Mouse (Mus musculus) liver, embryonic 11.5 days (tissue): Measurements from ENCODE around the gene Spats2. TPM values are rescaled to one million over a fixed set of nuclear protein-coding genes. Genes with fewer than 3 reads are reported as not detected.
A peak's percentile ranks its signal among the peaks of the same experiment; 100 is the strongest.

Experiments used
- ATAC-seq: fragments of 200-750 bp; cut with Nextera tagmentation; replicated peaks from 2 replicates; pipeline ENCODE4 v1.8.0; 2017; ENCODE audit warnings: moderate number of reproducible peaks, mild to moderate bottlenecking, moderate TSS enrichment, moderate library complexity; ENCODE audit not compliant: low FRiP score
- DNase-seq: peaks from one replicate; pipeline ENCODE4 v3.0.0-alpha.2; 2017; ENCODE audit warnings: low spot score
- H3K27ac ChIP-seq: fragments of 300-500 bp; sonication (generic); 2 replicates; pipeline ENCODE4 v1.5.1; 2014; ENCODE audit warnings: mild to moderate bottlenecking, low read depth, low read length, control low read depth
- H3K27me3 ChIP-seq: fragments of 300-500 bp; sonication (generic); replicated peaks from 2 replicates; pipeline ENCODE4 v1.6.1; 2014; ENCODE audit warnings: low read length, mixed read lengths; ENCODE audit not compliant: control insufficient read depth, insufficient read depth
- H3K36me3 ChIP-seq: fragments of 300-500 bp; sonication (generic); 2 replicates; pipeline ENCODE4 v1.6.1; 2014; ENCODE audit warnings: mild to moderate bottlenecking, low read length, moderate library complexity, mixed read lengths; ENCODE audit not compliant: control insufficient read depth, insufficient read depth
- H3K4me1 ChIP-seq: fragments of 300-500 bp; sonication (generic); replicated peaks from 2 replicates; pipeline ENCODE4 v1.6.1; 2014; ENCODE audit warnings: low read length, mixed read lengths; ENCODE audit not compliant: control insufficient read depth, insufficient read depth
- H3K4me2 ChIP-seq: fragments of 300-500 bp; sonication (generic); 2 replicates; pipeline ENCODE4 v1.6.1; 2014; ENCODE audit warnings: mild to moderate bottlenecking, control low read depth, moderate library complexity
- H3K4me3 ChIP-seq: fragments of 300-500 bp; sonication (generic); 2 replicates; pipeline ENCODE4 v1.5.1; 2014; ENCODE audit warnings: low read depth, low read length, control low read depth
- H3K9ac ChIP-seq: fragments of 300-500 bp; sonication (generic); 2 replicates; pipeline ENCODE4 v1.6.1; 2014; ENCODE audit warnings: low read depth, low read length, control low read depth
- H3K9me3 ChIP-seq: fragments of 300-500 bp; sonication (generic); 2 replicates; pipeline ENCODE4 v1.6.1; 2016; ENCODE audit warnings: low read length, inconsistent platforms, mixed read lengths; ENCODE audit not compliant: control insufficient read depth
- WGBS: fragments of 180-500 bp; shearing (Covaris S2); extraction: QIAGEN DNeasy Blood & Tissue Kit; methylation state at CpG from one replicate; pipeline ENCODE4 v1.1.7; 2014; 5-methylcytosine and 5-hydroxymethylcytosine counted together
- polyA plus RNA-seq: library from polyadenylated mRNA; unstranded; fragments of >200 nt; fragmentation: Nextera tagmentation; extraction: Ambion mirVana; gene quantifications from 2 replicates; pipeline ENCODE4 v1.2.1, GENCODE M21; 2014

Gene Spats2
- polyA plus RNA-seq, 1 experiment from 2014 or later: 35.0 TPM

DNA sequence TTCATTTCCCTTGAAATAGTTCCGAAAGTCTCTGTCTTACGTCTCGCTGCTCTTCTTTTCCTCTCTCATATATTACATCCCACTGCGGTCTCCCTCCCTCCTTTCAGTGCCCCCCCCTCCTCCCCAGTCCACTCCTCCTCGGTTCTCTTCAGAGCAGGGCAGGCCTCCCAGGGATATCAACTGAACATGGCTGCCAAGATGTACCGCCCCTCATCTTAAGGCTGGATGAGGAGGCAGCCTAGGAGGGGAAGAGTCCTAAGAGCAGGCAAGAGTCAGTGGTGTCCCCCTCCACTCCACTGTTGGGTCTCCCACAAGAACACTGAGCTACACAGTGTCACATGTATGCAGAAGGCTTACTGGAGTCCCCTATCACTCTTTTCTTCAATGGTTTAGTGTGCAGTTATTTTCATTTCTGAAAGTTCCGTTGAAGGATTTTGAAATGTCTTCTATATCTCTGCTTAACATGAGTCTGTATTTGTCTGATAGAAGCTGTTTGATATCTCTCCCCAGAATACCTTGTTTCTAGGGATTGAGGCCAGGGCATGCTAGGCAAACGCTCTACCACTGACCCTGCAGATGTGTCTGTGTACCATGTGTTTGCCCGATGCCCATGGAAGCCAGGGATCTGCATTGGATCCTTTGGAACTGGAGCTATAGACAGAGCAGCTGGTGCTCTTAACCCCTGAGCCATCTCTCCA lies 58.6 kb downstream of the Spats2 start:
- H3K4me2 ChIP-seq: no peak overlapping the region
- ATAC-seq (peak; percentile 81), DNase-seq (no peak)
- H3K9ac ChIP-seq: no peak overlapping the region
- peaks cover 36% of the 10 kb centered on the region for H3K36me3 ChIP-seq
- no peaks in the 10 kb centered on the region for H3K9me3 ChIP-seq
- peak overlapping the region; percentile 47; the same call in 1 of the 2 replicates for H3K27ac ChIP-seq
- H3K27me3 ChIP-seq: no peaks in the 10 kb centered on the region
- WGBS: 76% methylated on average over 9 of the region's 9 CpGs
- no peak overlapping the region for H3K4me3 ChIP-seq
- H3K4me1 ChIP-seq: 0 out of 2 replicates have a peak, but pooled peaks cover 6% of the 10 kb centered on the region

DNA sequence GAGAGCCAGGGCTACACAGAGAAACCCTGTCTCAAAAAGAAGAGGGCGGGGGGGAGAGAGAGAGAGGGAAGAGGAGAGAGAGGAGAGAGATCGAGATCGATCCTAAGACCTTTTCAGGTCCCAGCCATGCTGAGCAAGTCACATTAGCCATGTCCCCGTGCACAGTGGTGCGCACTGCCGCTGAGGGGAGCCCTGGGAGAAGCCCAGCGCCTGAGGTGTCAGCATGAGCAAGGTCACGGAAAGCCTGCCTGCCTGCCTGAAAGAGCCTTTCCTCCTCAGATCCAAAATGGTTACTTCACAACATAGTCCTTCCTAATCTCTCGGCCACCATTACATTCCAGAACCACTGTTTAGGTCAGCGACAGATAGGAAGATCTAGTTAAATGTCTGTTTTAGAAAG lies 68.6 kb downstream of the Spats2 start:
- H3K9ac ChIP-seq: no peak overlapping the region
- no peak overlapping the region for H3K27ac ChIP-seq
- H3K27me3 ChIP-seq: no peaks in the 10 kb centered on the region
- H3K36me3 ChIP-seq: peaks cover 15% of the 10 kb centered on the region
- ATAC-seq (no peak; the same call in 1 of the 2 replicates), DNase-seq (no peak)
- H3K4me1 ChIP-seq: no peaks in the 10 kb centered on the region; the same call in 1 of the 2 replicates
- 83% methylated on average over 10 of the region's 10 CpGs for WGBS
- no peak overlapping the region for H3K4me3 ChIP-seq
- no peaks in the 10 kb centered on the region for H3K9me3 ChIP-seq
- H3K4me2 ChIP-seq: no peak overlapping the region

DNA sequence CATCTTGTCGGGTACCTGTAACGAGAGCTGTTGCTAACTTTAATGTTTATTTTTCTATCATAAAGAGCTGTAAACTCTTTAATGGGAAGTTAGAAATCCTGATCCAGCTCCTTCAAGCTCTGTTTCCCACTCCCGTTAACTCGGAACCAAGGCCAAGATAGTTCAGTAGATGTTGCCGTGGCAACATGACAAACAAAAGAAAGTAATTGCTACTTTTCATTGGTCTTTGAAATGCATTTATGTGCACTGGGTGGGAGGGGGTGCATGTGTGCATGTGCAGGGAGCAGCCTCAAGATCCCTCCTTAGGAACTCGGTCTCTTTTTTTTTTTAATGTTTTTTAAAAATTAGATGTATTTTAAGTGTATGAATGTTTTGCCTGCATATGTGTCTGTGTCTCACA lies 69.3 kb downstream of the Spats2 start:
- Histone ChIP-seq H3K9ac (no peak overlapping the region), H3K27ac (no peak overlapping the region), H3K27me3 (no peaks in the 10 kb centered on the region), H3K36me3 (peaks cover 19% of the 10 kb centered on the region), H3K9me3 (no peaks in the 10 kb centered on the region), H3K4me3 (no peak overlapping the region), H3K4me2 (no peak overlapping the region), H3K4me1 (no peaks in the 10 kb centered on the region; the same call in 1 of the 2 replicates)
- ATAC-seq (no peak), DNase-seq (no peak)
- WGBS: 89% methylated on average over 6 of the region's 6 CpGs

DNA sequence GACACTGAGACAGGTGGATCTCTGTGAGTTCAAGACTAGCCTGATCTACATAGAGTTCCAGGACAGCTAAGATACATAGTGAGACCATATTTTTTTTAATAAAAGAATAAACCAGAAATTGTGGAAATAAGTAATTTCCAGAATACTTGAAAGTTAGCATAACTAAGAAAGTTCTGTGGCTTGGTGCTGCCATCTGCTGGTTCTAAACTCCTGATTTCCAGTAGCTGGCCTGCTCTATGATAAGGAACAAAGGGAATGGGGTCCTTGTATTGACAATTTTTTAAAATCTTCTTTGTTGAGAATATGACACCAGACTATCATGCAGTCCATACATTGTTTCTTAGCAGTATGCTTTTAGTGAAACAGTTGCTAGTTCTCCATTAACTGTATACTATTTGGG lies 73.0 kb downstream of the Spats2 start:
- Histone ChIP-seq H3K9ac (no peak overlapping the region), H3K4me3 (no peak overlapping the region), H3K4me2 (no peak overlapping the region), H3K27me3 (no peaks in the 10 kb centered on the region), H3K27ac (no peak overlapping the region), H3K4me1 (no peaks in the 10 kb centered on the region), H3K36me3 (peaks cover 11% of the 10 kb centered on the region), H3K9me3 (no peaks in the 10 kb centered on the region)
- DNase-seq (no peak), ATAC-seq (no peak)

DNA sequence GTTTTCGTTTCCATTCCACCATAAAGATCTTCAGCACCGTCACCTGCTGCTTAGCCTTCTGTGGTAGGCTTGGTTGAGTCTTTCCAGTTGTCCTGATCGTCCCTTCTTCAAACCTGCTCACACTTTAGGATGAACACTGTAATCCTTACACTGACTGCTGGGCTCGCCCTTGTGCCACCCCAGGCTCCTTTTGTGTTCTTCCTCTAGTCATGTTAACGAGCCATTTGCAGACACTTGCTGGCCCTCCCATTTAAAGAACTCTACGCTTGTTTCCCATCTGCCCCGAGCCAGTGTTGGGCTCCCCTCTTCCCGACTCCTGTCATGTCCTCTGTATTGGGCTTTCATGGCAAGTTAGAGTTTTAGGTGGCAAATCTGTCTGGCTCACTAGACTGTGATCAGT lies 80.2 kb downstream of the Spats2 start:
- Histone ChIP-seq H3K9me3 (no peaks in the 10 kb centered on the region), H3K27ac (no peak overlapping the region), H3K36me3 (peaks cover 18% of the 10 kb centered on the region), H3K27me3 (no peaks in the 10 kb centered on the region), H3K4me1 (no peaks in the 10 kb centered on the region), H3K4me3 (no peak overlapping the region), H3K9ac (no peak overlapping the region), H3K4me2 (no peak overlapping the region)
- ATAC-seq: no peak
- no peak for DNase-seq
- 83% methylated on average over 8 of the region's 8 CpGs for WGBS

DNA sequence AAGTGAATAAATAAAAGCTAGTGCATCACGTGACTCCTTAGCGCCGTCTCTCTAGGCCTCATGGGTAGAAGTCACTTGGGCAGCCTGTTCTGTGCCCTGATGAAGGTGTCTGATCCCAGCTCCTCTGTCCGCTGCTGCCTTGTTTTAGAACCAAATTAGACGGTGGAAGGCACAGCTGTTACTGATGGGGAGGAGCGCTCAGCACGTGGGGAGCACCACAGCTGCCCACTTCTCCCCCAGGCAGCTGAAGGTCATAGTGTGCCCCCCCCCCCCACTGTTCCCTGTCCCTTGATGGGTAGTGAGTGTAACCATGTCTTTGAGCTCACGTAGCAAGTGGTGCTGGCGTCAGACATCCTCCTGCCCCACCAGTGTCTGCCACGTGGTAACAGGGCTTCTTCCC lies 87.5 kb downstream of the Spats2 start:
- ATAC-seq: no peak
- WGBS: 87% methylated on average over 10 of the region's 10 CpGs
- peaks cover 15% of the 10 kb centered on the region for H3K36me3 ChIP-seq

DNA sequence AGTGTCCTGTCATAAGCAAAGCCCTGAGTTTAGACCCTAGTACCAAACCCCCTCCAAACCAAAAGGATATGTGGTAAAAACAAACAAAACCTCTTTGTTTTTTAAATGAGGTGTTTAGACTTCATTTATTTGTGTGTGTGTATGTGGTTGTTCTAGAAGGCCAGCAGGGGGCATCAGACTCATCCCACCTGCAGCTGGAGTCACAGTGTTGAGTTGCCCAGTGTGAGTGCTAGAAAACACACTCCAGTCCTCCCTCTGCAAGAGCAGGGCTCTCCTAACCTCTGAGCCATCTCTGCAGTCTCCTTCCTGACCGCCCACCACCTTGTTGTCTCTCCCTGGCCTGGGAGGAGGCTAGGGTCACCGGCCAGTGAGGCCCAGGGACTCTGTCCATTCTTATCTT lies 89.2 kb downstream of the Spats2 start:
- 84% methylated on average over 2 of the region's 2 CpGs for WGBS
- ATAC-seq: peak; percentile 54; the same call in 1 of the 2 replicates
- no peaks in the 10 kb centered on the region for H3K9me3 ChIP-seq
- peaks cover 7% of the 10 kb centered on the region for H3K27me3 ChIP-seq
- H3K27ac ChIP-seq: no peak overlapping the region
- H3K4me3 ChIP-seq: no peak overlapping the region
- H3K4me1 ChIP-seq: no peaks in the 10 kb centered on the region
- H3K36me3 ChIP-seq: peaks cover 5% of the 10 kb centered on the region
- DNase-seq: no peak
- H3K9ac ChIP-seq: no peak overlapping the region
- H3K4me2 ChIP-seq: no peak overlapping the region

More for the DNA sequence above, 87.5 kb downstream of the Spats2 start:
- H3K4me3 ChIP-seq: no peak overlapping the region
- no peak overlapping the region for H3K4me2 ChIP-seq
- H3K9me3 ChIP-seq: no peaks in the 10 kb centered on the region
- H3K9ac ChIP-seq: no peak overlapping the region
- no peaks in the 10 kb centered on the region for H3K27me3 ChIP-seq
- no peaks in the 10 kb centered on the region for H3K4me1 ChIP-seq
- H3K27ac ChIP-seq: no peak overlapping the region
- DNase-seq: no peak

DNA sequence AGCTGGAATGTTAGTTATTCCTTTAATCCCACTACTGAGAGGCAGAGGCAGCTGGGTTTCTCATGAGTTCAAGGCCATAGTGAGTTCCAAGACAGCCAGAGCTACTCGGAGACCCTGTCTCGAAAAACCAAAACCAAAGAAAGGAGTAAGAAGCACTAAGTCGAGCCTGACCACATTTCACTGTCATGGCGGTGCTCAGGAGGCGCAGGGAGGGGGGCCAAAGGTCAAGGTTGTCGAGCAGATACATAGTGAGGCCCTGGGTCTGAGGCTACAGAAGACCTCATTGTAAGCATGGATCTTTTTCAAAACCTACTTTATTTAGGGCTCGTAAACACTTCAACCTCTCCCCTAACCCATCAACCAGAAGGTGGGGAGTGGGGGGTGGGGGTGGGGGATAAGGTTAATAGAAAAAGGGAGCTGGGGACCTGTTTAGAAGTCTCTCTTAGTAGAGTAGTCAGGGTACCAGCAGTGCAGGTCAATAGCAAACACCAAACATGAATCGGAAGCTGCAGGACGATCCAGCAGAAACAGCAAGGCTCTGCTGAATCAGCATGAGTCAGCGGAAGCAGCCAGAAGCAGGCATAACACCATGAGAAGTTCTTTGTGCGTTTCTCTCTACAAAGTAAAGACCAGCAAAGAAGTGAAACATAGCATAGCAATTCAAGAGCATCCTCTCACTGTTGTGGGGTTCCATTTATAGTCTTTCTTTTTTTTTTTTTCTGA lies 90.2 kb downstream of the Spats2 start:
- DNase-seq: no peak
- Histone ChIP-seq H3K4me3 (no peak overlapping the region), H3K4me2 (no peak overlapping the region), H3K4me1 (no peaks in the 10 kb centered on the region), H3K27me3 (peaks cover 17% of the 10 kb centered on the region), H3K9me3 (no peaks in the 10 kb centered on the region), H3K27ac (no peak overlapping the region), H3K9ac (no peak overlapping the region), H3K36me3 (peaks cover 5% of the 10 kb centered on the region)
- 78% methylated on average over 11 of the region's 11 CpGs for WGBS
- 0 out of 2 replicates have a peak, but pooled peaks have one; percentile 18 for ATAC-seq

DNA sequence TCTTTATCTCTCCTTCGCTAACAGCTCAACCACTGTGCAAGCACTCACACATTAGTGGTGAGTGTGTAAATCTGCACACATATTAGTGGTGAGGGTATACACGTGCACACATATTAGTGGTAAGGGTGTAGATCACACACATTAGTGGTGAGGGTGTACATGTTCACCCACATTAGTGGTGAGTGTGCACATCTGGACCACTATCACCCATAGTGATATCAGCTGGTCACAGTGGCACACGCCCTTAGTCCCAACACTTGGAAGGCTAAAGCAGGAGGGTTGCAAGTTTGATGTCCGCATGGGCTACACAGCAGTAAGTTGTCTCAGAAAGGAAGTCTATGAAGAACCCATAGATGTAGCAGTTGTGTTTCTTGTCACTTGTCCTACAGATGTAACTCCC lies 91.9 kb downstream of the Spats2 start:
- no peak overlapping the region for H3K27ac ChIP-seq
- DNase-seq: no peak
- peaks cover 34% of the 10 kb centered on the region for H3K27me3 ChIP-seq
- no peaks in the 10 kb centered on the region for H3K36me3 ChIP-seq
- ATAC-seq: no peak
- H3K9ac ChIP-seq: no peak overlapping the region
- 78% methylated on average over 4 of the region's 4 CpGs for WGBS
- H3K4me3 ChIP-seq: no peak overlapping the region
- no peaks in the 10 kb centered on the region for H3K4me1 ChIP-seq
- H3K4me2 ChIP-seq: no peak overlapping the region
- H3K9me3 ChIP-seq: no peaks in the 10 kb centered on the region
